Mouse (Mus musculus) stomach, postnatal 0 days (tissue): Measurements from ENCODE around the gene Nptx2.

ENCODE experiments used
- CTCF ChIP-seq: IDR thresholded peaks from 2 replicates; pipeline ENCODE4 v1.5.1; 2016; ENCODE audit warnings: antibody characterized with exemption, low read depth, mild to moderate bottlenecking, moderate library complexity
- EP300 ChIP-seq: optimal IDR thresholded peaks from 2 replicates; pipeline ENCODE3; 2016; ENCODE audit warnings: antibody characterized with exemption

DNA sequence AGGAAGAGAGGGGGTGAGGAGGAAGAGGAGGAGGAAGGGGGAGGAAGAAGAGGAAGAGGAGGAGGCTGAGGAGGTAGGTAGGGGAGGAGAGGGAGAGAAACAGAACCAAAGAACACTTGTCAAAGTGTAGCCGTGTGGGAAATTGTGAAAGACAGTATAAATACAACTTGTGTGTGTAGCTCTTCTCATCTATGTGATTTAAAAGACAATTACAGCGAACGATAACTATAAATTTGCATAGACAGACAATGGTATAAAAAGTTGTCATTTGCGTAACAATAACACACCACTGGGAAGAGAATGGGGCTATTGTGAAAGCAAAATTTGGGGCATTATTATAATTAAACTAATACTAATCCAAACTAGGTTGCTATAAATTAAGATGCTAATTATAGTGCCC is 20.0 kb downstream of the Nptx2 start:
- no peak for TF ChIP-seq CTCF
- TF ChIP-seq EP300: no peak
